Mouse (Mus musculus): ENCODE measurements around the gene Alcam.

The Alcam gene

GRCm38 (mm10) chr16:52261755-52262154, 192.1 kb downstream of the Alcam start:
- DNase-seq (ENCODE audit: low read depth, low spot score), result no peak

- no peak for DNase-seq (ENCODE audit: low read depth, low spot score)
These were observed 202.9 kb downstream of the Alcam start for GRCm38 (mm10) chr16:52250935-52251334.

- no peak for DNase-seq (ENCODE audit: low read depth, low spot score)
These were observed 203.7 kb downstream of the Alcam start for GRCm38 (mm10) chr16:52250196-52250595.

- DNase-seq (ENCODE audit: low read depth, low spot score), result no peak
These were observed 210.4 kb downstream of the Alcam start for GRCm38 (mm10) chr16:52243421-52243973.

- DNase-seq (ENCODE audit: low read depth, low spot score), result no peak
These were observed 211.7 kb downstream of the Alcam start for GRCm38 (mm10) chr16:52242144-52242543.

- no peak for DNase-seq (ENCODE audit: low read depth, low spot score)
These were observed 223.9 kb downstream of the Alcam start for GRCm38 (mm10) chr16:52229930-52230329.

- DNase-seq (ENCODE audit: low read depth, low spot score), result no peak
These were observed 224.4 kb downstream of the Alcam start for GRCm38 (mm10) chr16:52229446-52229845.

- DNase-seq (ENCODE audit: low read depth, low spot score), result no peak
These were observed 231.0 kb downstream of the Alcam start for GRCm38 (mm10) chr16:52222896-52223295.

- no peak for DNase-seq (ENCODE audit: low read depth, low spot score)
These were observed 234.8 kb downstream of the Alcam start for GRCm38 (mm10) chr16:52219069-52219468.

- no peak for DNase-seq (ENCODE audit: low read depth, low spot score)
These were observed 242.8 kb downstream of the Alcam start for GRCm38 (mm10) chr16:52210844-52211606.

- no peak for DNase-seq (ENCODE audit: low read depth, low spot score)
These were observed 253.8 kb downstream of the Alcam start for GRCm38 (mm10) chr16:52200107-52200506.

Measured in retina, postnatal 7 days (tissue).